Mouse (Mus musculus) liver, embryonic 12.5 days (tissue): Measurements from ENCODE around the gene Smco4. TPM values are rescaled to one million over a fixed set of nuclear protein-coding genes. Genes with fewer than 3 reads are reported as not detected.
"Not testable (repeated sequence)": the region's sequence is repeated elsewhere in the genome, so short reads cannot be mapped to it uniquely, and the experiment has no call there.

Experiments
- ATAC-seq: fragments of 200-750 bp; cut with Nextera tagmentation; 2 replicates; pipeline ENCODE4 v1.8.0; 2017; ENCODE audit warnings: moderate number of reproducible peaks, mild to moderate bottlenecking, moderate library complexity
- H3K27ac ChIP-seq: fragments of 300-500 bp; sonication (generic); 2 replicates; pipeline ENCODE4 v1.5.1; 2016; ENCODE audit warnings: mild to moderate bottlenecking
- H3K27me3 ChIP-seq: fragments of 300-500 bp; sonication (generic); replicated peaks from 2 replicates; pipeline ENCODE4 v1.6.1; 2016; ENCODE audit warnings: mild to moderate bottlenecking, moderate library complexity
- H3K36me3 ChIP-seq: fragments of 300-500 bp; sonication (generic); 2 replicates; pipeline ENCODE4 v1.6.1; 2016; ENCODE audit warnings: mild to moderate bottlenecking, moderate library complexity
- H3K4me1 ChIP-seq: fragments of 300-500 bp; sonication (generic); 2 replicates; pipeline ENCODE4 v1.6.1; 2016
- H3K4me2 ChIP-seq: fragments of 300-500 bp; sonication (generic); 2 replicates; pipeline ENCODE4 v1.6.1; 2016; ENCODE audit warnings: mild to moderate bottlenecking, moderate library complexity
- H3K4me3 ChIP-seq: fragments of 300-500 bp; sonication (generic); 2 replicates; pipeline ENCODE4 v1.5.1; 2016; ENCODE audit warnings: mild to moderate bottlenecking, moderate library complexity
- H3K9ac ChIP-seq: fragments of 300-500 bp; sonication (generic); 2 replicates; pipeline ENCODE4 v1.6.1; 2016; ENCODE audit warnings: mild to moderate bottlenecking, moderate library complexity
- H3K9me3 ChIP-seq: fragments of 300-500 bp; sonication (generic); replicated peaks from 2 replicates; pipeline ENCODE4 v1.6.1; 2016; ENCODE audit warnings: mild to moderate bottlenecking, moderate library complexity
- WGBS: fragments of 180-500 bp; shearing (Covaris S2); methylation state at CpG from one replicate; pipeline ENCODE4 v1.1.7; 2016; ENCODE audit not compliant: insufficient replicate concordance; 5-methylcytosine and 5-hydroxymethylcytosine counted together
- polyA plus RNA-seq: library from polyadenylated mRNA; unstranded; fragments of >200 nt; fragmentation: Nextera tagmentation; extraction: Ambion mirVana; gene quantifications from 2 replicates; pipeline ENCODE4 v1.2.1, GENCODE M21; 2016

The Smco4 gene
- polyA plus RNA-seq, 1 experiment from 2014 or later, result 1.6 TPM

DNA sequence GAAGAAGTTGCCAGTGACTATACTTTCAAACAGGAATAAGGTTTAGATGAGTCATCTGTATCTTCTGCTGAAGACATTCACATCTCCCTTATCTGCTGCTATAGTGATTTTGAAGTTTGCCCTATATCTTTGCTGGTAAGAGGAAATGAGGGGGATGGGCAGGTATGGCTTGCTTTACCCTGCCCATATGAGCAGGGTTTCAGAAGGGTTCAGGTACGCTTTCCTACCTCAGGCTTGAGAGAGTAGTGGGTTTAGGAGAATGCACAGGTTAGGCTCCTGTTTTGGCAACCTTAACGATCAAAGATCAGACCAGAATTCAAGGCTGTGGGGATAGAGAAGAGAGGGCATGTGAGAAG, 36.7 kb downstream of the Smco4 start:
- Histone ChIP-seq H3K27me3 (no peaks in the 10 kb centered on the region), H3K4me3 (no peak overlapping the region), H3K36me3 (peaks cover 13% of the 10 kb centered on the region), H3K4me2 (no peak overlapping the region), H3K4me1 (peaks cover 23% of the 10 kb centered on the region), H3K27ac (no peak overlapping the region), H3K9ac (no peak overlapping the region), H3K9me3 (no peaks in the 10 kb centered on the region)
- 73% methylated on average over 2 of the region's 2 CpGs for WGBS
- no peak for ATAC-seq

DNA sequence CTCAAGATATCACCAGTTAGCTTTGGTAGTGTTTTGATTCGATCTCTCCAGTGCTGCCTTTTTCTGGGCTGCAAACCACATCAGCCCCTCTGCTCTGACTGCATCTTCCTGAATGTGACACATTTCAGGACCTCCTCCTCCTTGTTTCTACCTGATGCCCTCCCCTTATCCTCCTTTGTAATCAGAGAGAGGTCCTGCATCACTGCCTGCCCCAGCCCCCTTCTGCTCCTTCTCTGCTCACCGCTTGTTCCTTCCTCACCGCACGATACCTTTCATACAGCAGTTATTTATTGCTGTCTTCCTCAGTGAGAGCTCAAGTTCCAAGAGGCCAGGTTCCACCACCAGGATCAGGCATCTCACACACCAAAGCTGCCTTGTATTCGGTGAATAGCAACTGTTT, 38.0 kb downstream of the Smco4 start:
- Histone ChIP-seq H3K9ac (no peak overlapping the region), H3K27me3 (no peaks in the 10 kb centered on the region), H3K27ac (no peak overlapping the region), H3K4me3 (no peak overlapping the region), H3K9me3 (no peaks in the 10 kb centered on the region), H3K4me1 (peaks cover 23% of the 10 kb centered on the region), H3K4me2 (no peak overlapping the region), H3K36me3 (peaks cover 6% of the 10 kb centered on the region)
- 61% methylated on average over 5 of the region's 5 CpGs for WGBS
- no peak for ATAC-seq

DNA sequence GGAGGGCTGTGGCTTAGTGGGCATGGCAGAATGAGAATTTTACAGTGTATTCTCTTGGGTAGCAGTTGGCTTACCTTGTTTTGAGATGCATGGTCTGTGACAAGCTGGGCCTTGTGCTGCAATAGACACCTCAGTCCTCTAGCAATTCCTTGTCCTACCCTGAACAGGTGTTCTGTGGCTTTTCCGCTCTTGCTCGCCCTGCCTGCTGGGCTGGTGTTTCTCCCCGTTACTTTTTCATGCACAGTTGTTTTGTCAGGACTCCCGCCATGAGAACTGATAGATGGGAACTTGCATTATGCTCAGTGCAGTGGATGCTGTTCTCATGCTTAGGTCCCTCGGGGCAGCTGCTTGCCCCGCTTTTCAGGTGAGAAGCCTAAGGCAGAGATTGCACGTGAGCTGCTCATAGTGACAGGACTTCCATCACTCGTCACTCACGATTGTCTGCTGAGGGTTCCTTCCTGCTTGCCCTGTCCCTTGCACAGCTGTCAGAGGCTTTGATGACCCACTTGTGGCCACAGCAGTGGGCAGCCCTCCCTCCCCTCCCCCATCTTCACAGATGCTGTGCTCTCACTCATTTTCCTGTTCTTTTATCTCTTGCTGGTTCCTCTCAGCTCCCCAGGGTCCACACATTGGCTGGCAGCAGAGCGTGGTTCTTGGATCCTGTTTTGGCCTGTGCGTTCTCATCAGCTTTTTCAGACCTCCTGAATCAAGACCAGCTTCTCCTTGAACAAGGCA, 40.3 kb downstream of the Smco4 start:
- H3K4me2 ChIP-seq, result no peak overlapping the region
- H3K27ac ChIP-seq, result no peak overlapping the region
- 56% methylated on average over 11 of the region's 11 CpGs for WGBS
- H3K9ac ChIP-seq, result no peak overlapping the region
- H3K9me3 ChIP-seq, result no peaks in the 10 kb centered on the region
- peaks cover 32% of the 10 kb centered on the region for H3K4me1 ChIP-seq
- no peak overlapping the region for H3K4me3 ChIP-seq
- no peak for ATAC-seq
- H3K36me3 ChIP-seq, result peaks cover 3% of the 10 kb centered on the region; the same call in 1 of the 2 replicates
- H3K27me3 ChIP-seq, result no peaks in the 10 kb centered on the region

DNA sequence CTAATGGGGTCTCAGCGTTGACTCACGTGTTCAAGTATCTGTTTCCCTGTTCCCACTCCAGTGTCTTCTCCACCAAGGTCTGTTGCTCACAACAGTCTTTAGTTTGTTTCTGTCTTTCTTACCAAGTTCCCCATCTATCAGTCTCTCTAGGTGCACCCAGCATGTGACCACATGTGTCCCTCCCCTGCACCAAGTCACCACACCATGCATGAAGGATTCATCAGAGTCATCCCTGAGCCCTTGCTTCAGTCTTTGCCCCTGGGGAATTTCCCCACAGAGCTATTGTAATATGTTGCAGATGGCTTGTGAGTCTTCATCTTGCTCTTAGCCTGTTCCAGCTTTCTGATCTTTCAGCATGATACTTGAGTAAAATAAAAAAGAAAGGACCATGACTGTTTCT, 40.9 kb downstream of the Smco4 start:
- H3K4me2 ChIP-seq, result no peak overlapping the region
- WGBS, result 71% methylated on average over 2 of the region's 2 CpGs
- no peak overlapping the region for H3K9ac ChIP-seq
- no peak overlapping the region for H3K4me3 ChIP-seq
- no peaks in the 10 kb centered on the region for H3K9me3 ChIP-seq
- H3K27ac ChIP-seq, result no peak overlapping the region
- no peak for ATAC-seq
- H3K27me3 ChIP-seq, result no peaks in the 10 kb centered on the region
- peaks cover 28% of the 10 kb centered on the region for H3K4me1 ChIP-seq
- peaks cover 3% of the 10 kb centered on the region; the same call in 1 of the 2 replicates for H3K36me3 ChIP-seq

DNA sequence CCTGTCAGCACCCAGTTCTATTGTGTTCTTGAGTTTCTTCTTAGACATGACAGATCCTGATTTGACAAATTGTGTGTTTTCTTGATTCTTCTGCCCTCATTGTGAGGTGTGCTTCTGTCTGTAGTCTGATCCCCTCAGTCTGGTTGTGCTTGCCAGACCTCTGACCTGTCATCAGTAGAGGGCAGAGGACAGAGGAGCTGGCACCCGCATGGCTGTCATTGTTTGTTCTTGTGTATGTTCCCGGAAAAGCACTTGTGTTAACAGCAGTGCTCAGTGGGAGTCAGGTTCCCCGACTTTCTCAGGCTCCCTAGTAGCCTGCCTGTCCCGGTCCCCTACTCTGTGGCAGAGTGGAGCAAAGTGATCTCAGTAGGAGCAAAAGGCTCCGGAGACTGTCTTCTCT, 42.2 kb downstream of the Smco4 start:
- Histone ChIP-seq H3K27ac (no peak overlapping the region), H3K4me3 (no peak overlapping the region), H3K36me3 (peaks cover 6% of the 10 kb centered on the region), H3K4me1 (peaks cover 15% of the 10 kb centered on the region), H3K9me3 (no peaks in the 10 kb centered on the region), H3K27me3 (no peaks in the 10 kb centered on the region), H3K9ac (no peak overlapping the region), H3K4me2 (no peak overlapping the region)
- 64% methylated on average over 5 of the region's 5 CpGs for WGBS
- ATAC-seq, result peak; percentile 45; the same call in 1 of the 2 replicates

DNA sequence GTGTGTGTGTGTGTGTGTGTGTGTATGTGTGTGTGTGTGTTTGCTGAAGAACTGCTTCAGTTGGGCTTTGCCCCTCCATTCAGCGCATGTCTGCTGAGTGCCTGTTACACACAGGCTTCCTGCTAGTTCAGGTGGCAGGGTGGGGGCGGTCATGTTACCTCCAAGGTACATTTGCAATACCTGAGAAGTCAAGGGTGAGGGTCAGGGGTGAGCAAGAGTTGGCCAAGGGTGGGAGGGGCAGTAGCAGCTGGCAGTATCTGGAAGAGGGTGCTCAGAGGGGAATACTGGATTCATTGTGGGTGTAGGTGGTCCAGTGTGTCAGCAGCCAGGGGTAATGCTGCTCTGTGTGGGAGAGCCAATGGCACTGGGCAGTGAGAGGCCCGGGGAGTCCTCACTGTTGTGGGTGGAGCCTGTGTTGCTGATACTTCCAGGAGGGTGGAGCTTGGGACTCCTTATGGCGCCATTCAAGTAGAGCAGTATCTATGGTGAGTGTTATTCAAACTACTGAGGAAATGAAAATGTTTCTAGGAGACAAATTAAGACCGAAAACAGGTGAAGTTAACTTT, 43.7 kb downstream of the Smco4 start:
- ATAC-seq, result peak; percentile 31
- H3K27me3 ChIP-seq, result no peaks in the 10 kb centered on the region
- H3K4me3 ChIP-seq, result no peak overlapping the region
- 70% methylated on average over 5 of the region's 5 CpGs for WGBS
- H3K4me1 ChIP-seq, result peaks cover 19% of the 10 kb centered on the region
- no peaks in the 10 kb centered on the region for H3K9me3 ChIP-seq
- no peak overlapping the region for H3K27ac ChIP-seq
- H3K4me2 ChIP-seq, result no peak overlapping the region
- no peak overlapping the region for H3K9ac ChIP-seq
- H3K36me3 ChIP-seq, result peaks cover 7% of the 10 kb centered on the region

DNA sequence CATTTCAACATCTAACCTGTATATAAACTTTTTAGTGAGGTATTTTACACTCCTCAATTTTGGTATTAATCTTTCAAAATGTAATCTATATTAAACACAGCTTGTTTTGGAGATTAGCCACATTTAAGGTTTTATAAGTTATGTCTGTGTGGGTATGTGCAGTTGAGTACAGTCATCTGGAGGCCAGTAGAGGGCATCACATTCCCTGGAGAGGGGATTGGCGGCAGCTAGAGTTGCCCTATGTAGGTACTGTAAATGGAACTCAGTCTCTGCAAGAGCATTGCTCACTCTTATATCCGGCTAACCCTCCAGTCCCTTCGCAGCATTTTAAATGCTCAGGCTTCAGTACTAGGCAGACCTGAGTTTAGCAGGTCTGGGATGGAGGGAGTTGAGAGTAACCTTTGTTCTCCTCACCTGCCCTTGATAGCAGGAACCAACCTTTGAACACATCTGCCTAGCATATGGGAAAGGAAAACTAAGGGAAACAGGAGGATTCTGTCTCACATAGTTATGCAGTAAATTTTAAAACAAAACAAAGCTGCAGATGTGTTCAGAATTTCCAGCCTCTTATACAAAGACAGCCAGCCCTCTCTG, 44.3 kb downstream of the Smco4 start:
- H3K9ac ChIP-seq, result no peak overlapping the region
- no peak overlapping the region for H3K4me2 ChIP-seq
- 0 out of 2 replicates have a peak overlapping the region, but pooled peaks have one; percentile 4 for H3K27ac ChIP-seq
- peaks cover 25% of the 10 kb centered on the region for H3K4me1 ChIP-seq
- 70% methylated on average over 3 of the region's 3 CpGs for WGBS
- H3K36me3 ChIP-seq, result peaks cover 7% of the 10 kb centered on the region
- no peak for ATAC-seq
- H3K27me3 ChIP-seq, result no peaks in the 10 kb centered on the region
- no peaks in the 10 kb centered on the region for H3K9me3 ChIP-seq
- H3K4me3 ChIP-seq, result no peak overlapping the region

DNA sequence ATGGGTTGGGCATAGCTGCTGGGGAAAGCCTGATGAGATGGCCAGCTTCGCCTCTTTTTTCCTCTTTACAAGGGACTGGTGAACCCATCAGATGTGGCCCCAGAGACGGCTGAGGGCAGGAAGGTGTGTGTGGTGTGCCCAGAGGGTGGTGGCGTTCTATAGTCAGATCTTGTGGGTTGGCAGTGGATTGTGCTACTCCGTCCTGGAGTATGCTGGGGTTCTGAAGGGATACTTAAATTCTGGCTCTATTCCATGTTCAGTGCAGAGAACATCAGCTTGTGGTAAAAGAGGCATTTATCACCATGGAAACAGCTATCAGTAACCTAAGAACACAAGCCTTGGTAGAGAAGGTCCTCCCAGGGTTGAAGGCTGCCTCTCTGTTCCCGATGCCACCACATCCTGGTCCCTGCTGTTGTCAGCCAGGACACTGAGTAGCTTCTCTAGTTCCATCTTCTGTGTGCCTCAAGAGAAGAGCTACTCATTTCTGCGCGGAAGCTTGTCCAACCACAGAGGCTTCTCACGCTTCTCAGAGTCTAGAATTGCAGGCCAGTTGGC, 45.8 kb downstream of the Smco4 start:
- Histone ChIP-seq H3K27ac (no peak overlapping the region), H3K9me3 (no peaks in the 10 kb centered on the region), H3K9ac (no peak overlapping the region), H3K4me3 (no peak overlapping the region), H3K27me3 (no peaks in the 10 kb centered on the region), H3K4me1 (peaks cover 29% of the 10 kb centered on the region), H3K36me3 (peaks cover 7% of the 10 kb centered on the region), H3K4me2 (no peak overlapping the region)
- ATAC-seq, result no peak
- 69% methylated on average over 8 of the region's 8 CpGs for WGBS

DNA sequence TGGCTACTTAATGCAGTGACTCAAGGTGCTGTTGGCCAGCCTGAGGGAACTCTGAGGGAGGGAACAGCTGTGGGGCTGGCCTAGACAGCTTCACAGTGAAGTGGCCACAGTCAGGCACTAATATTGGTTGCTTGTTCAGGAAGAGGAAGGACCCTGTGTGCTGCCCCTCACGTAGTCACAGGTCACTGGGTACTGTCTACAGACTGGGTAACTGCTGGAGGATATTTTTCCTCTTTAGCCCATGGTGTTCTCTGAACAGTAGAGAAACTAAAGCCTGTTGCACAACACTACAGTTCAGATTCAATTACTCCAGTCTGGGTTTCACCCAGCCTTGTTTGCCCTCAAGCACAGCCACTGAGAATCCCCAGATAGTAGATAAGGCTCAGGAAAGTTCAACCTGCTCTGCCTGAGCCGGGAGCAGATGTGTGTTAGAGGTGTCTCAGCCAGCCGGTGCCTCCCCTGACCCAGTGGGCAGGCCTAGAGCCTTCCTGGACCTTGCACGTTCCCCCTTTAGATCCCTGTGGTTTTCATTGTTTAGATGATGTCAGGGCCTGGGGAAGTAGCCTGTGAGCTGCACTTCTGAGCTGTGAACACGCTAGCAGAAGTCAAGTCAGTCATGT, 48.6 kb downstream of the Smco4 start:
- Histone ChIP-seq H3K36me3 (peaks cover 18% of the 10 kb centered on the region), H3K27me3 (no peaks in the 10 kb centered on the region), H3K4me3 (no peak overlapping the region), H3K4me1 (peaks cover 28% of the 10 kb centered on the region), H3K9me3 (no peaks in the 10 kb centered on the region), H3K27ac (peak overlapping the region; percentile 65), H3K4me2 (no peak overlapping the region), H3K9ac (no peak overlapping the region)
- 22% methylated on average over 5 of the region's 5 CpGs for WGBS
- peak; percentile 68 for ATAC-seq

DNA sequence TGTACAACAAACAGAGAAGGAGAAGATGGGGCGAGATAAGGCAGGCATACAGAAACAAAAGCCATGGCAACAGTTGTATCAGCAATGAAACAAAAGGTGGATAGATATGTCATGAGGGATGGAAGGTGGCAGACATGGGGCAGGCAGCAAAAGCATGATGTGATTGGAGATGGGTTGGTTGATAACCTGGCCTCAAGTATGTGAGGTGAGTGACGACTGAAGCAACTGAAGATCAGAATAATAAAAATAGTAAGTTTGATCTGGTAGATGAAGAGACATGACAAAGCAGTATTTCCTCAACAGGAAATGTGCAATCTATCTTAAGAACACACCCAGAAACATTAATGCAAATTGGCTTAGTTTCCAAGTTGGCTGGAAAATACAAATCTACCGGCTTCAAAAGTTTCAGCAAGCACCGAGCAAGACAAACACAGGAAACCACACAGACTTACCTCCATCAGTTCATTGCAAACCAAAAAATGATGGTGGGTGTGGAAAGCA, 57.3 kb downstream of the Smco4 start:
- no peaks in the 10 kb centered on the region for H3K4me1 ChIP-seq
- peaks cover 5% of the 10 kb centered on the region for H3K36me3 ChIP-seq
- no peak overlapping the region for H3K4me2 ChIP-seq
- H3K27me3 ChIP-seq, result no peaks in the 10 kb centered on the region
- 59% methylated on average over 4 of the region's 4 CpGs for WGBS
- H3K27ac ChIP-seq, result no peak overlapping the region
- H3K4me3 ChIP-seq, result no peak overlapping the region
- ATAC-seq, result no peak
- no peaks in the 10 kb centered on the region for H3K9me3 ChIP-seq
- no peak overlapping the region for H3K9ac ChIP-seq

DNA sequence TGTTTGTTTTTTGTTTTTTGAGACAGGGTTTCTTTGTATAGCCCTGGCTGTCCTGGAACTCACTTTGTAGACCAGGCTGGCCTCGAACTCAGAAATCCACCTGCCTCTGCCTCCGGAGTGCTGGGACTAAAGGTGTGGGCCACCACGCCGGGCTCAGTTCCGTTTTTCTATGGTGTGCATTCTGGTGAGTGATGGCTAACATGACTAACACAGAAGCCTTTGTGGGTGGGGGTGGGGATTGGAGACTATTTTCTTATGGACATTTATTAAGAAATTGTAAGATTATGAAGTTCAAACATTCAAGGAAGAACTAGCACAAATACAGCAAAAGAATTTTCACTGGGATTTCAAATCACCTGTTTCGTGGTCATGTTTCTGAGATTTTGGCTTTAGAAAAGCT, 57.8 kb downstream of the Smco4 start:
- ATAC-seq, result not testable (repeated sequence)
- 67% methylated on average over 6 of the region's 6 CpGs for WGBS

More for the DNA sequence above, 57.8 kb downstream of the Smco4 start:
- not testable (repeated sequence) for H3K36me3 ChIP-seq, H3K27me3 ChIP-seq, H3K27ac ChIP-seq, H3K9me3 ChIP-seq, H3K9ac ChIP-seq, H3K4me2 ChIP-seq, H3K4me3 ChIP-seq, H3K4me1 ChIP-seq
